Mouse (Mus musculus) neural tube, embryonic 11.5 days (tissue): ENCODE measurements around the gene Clmp. TPM values are rescaled to one million over a fixed set of nuclear protein-coding genes. Genes with fewer than 3 reads are reported as not detected.

Experiments used
- ATAC-seq: fragments of 200-750 bp; cut with Nextera tagmentation; 2 replicates; pipeline ENCODE4 v1.8.0; 2017; ENCODE audit warnings: moderate number of reproducible peaks, mild to moderate bottlenecking, moderate TSS enrichment, moderate library complexity; ENCODE audit not compliant: insufficient read depth, low FRiP score, low TSS enrichment
- DNase-seq: peaks from one replicate; pipeline ENCODE4 v3.0.0-alpha.2; 2015; ENCODE audit warnings: low spot score
- H3K27ac ChIP-seq: fragments of 300-500 bp; sonication (generic); 2 replicates; pipeline ENCODE4 v1.5.1; 2014; ENCODE audit warnings: low read depth, mild to moderate bottlenecking, low read length
- H3K27me3 ChIP-seq: fragments of 300-500 bp; sonication (generic); 2 replicates; pipeline ENCODE4 v1.6.1; 2014; ENCODE audit warnings: mild to moderate bottlenecking, low read length, mixed read lengths; ENCODE audit not compliant: control insufficient read depth, insufficient read depth
- H3K36me3 ChIP-seq: fragments of 300-500 bp; sonication (generic); 2 replicates; pipeline ENCODE4 v1.6.1; 2014; ENCODE audit warnings: mild to moderate bottlenecking, low read length, moderate library complexity, mixed read lengths; ENCODE audit not compliant: control insufficient read depth, insufficient read depth
- H3K4me1 ChIP-seq: fragments of 300-500 bp; sonication (generic); 2 replicates; pipeline ENCODE4 v1.6.1; 2014; ENCODE audit warnings: low read length, mixed read lengths; ENCODE audit not compliant: control insufficient read depth, insufficient read depth
- H3K4me2 ChIP-seq: fragments of 300-500 bp; sonication (generic); 2 replicates; pipeline ENCODE4 v1.6.1; 2014; ENCODE audit warnings: low read depth, mild to moderate bottlenecking, moderate library complexity
- H3K4me3 ChIP-seq: fragments of 300-500 bp; sonication (generic); 2 replicates; pipeline ENCODE4 v1.5.1; 2014; ENCODE audit warnings: low read depth, low read length
- H3K9ac ChIP-seq: fragments of 300-500 bp; sonication (generic); 2 replicates; pipeline ENCODE4 v1.6.1; 2014; ENCODE audit warnings: mild to moderate bottlenecking, low read length
- H3K9me3 ChIP-seq: fragments of 300-500 bp; sonication (generic); 2 replicates; pipeline ENCODE4 v1.6.1; 2016; ENCODE audit warnings: low read length; ENCODE audit not compliant: control insufficient read depth
- WGBS: fragments of 180-500 bp; shearing (Covaris S2); extraction: QIAGEN DNeasy Blood & Tissue Kit; methylation state at CpG from one replicate; pipeline ENCODE4 v1.1.7; 2014; 5-methylcytosine and 5-hydroxymethylcytosine counted together
- polyA plus RNA-seq: library from polyadenylated mRNA; unstranded; fragments of >200 nt; fragmentation: Nextera tagmentation; extraction: Ambion mirVana; gene quantifications from 2 replicates; pipeline ENCODE4 v1.2.1, GENCODE M21; 2014

The Clmp gene
- polyA plus RNA-seq, 1 experiment from 2014 or later, result 46.9 TPM

DNA sequence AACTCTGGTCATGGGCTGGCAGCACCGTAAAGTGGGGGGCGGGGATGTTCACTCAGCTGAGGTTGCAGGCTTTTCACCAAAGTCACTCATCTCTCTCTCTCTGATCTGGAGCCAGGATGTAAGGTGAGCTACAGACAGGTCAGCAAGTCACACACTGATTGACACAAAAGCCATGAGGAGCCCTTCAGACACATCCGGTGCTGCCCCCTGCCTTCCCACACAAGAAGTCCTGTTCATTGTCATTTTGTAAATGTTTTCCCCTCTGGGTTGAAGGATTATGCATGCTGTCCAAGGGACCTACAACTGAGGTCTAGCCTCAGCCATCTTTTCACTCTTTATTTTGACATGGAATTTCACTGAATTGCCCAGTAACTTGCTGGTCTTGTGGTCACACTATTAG, 66.0 kb downstream of the Clmp start:
- no peaks in the 10 kb centered on the region for H3K27me3 ChIP-seq
- WGBS, result 51% methylated on average over 3 of the region's 3 CpGs
- no peak overlapping the region for H3K4me3 ChIP-seq
- no peak for DNase-seq
- no peaks in the 10 kb centered on the region; the same call in 1 of the 2 replicates for H3K4me1 ChIP-seq
- no peak overlapping the region for H3K9ac ChIP-seq
- no peak overlapping the region for H3K4me2 ChIP-seq
- ATAC-seq, result no peak
- H3K36me3 ChIP-seq, result no peaks in the 10 kb centered on the region
- H3K9me3 ChIP-seq, result no peaks in the 10 kb centered on the region
- H3K27ac ChIP-seq, result no peak overlapping the region

DNA sequence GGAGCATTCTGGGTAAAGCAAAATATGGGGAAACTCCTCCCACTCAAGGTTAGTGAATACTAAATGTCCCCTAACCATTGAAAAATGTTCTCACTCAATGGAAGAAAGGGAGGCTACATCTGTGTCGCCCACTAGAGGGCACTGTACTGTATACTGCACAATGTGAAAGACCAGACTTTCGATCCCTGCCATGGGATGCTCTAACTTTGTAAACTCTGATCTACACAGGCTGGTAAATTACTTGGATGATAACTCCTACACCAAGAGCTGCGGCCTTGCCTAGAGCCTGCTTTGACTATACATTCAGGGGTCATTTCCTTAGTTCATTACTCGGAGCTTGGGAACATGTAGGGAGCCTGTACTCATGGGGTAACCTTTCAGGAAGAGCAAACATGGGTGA, 70.6 kb downstream of the Clmp start:
- Histone ChIP-seq H3K9me3 (no peaks in the 10 kb centered on the region), H3K9ac (no peak overlapping the region), H3K36me3 (no peaks in the 10 kb centered on the region), H3K4me3 (no peak overlapping the region), H3K27ac (0 out of 2 replicates have a peak overlapping the region, but pooled peaks have one; percentile 62), H3K27me3 (no peaks in the 10 kb centered on the region), H3K4me2 (no peak overlapping the region), H3K4me1 (peaks cover 9% of the 10 kb centered on the region)
- DNase-seq, result peak; percentile 74
- no peak for ATAC-seq
- 23% methylated on average over 4 of the region's 4 CpGs for WGBS

DNA sequence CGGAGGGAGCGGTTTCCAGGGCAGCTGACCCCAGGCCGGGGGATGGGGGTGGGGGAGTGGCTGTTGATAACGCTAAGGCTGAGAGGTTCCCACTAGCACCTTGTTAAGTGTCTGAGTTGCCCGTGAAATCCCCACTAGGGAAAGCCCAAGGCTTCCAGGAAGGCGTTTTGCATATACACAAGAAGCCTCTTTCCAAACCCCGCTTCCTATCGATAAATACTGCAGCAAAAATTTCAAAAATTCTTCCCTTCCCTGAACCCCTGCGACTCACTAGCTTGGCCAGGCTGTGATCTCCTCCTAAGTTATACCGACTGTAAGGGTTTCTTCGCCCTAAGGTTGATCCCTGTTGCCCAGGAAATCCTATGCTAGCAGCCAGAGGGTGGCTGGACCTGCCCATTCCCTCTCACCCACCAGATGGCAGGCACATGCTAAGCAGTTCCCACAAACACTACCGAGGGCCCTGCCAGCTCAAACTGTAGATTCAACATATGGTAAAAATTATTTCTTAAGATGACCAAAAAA, 71.4 kb downstream of the Clmp start:
- H3K4me3 ChIP-seq, result peak overlapping the region; percentile 16; the same call in 1 of the 2 replicates
- H3K9me3 ChIP-seq, result no peaks in the 10 kb centered on the region
- H3K36me3 ChIP-seq, result no peaks in the 10 kb centered on the region
- H3K27ac ChIP-seq, result 0 out of 2 replicates have a peak overlapping the region, but pooled peaks have one; percentile 62
- DNase-seq, result peak; percentile 73
- ATAC-seq, result peak; percentile 80; the same call in 1 of the 2 replicates
- peaks cover 9% of the 10 kb centered on the region for H3K4me1 ChIP-seq
- WGBS, result 23% methylated on average over 12 of the region's 12 CpGs
- H3K27me3 ChIP-seq, result no peaks in the 10 kb centered on the region
- peak overlapping the region; percentile 37; the same call in 1 of the 2 replicates for H3K9ac ChIP-seq
- H3K4me2 ChIP-seq, result peak overlapping the region; percentile 46

DNA sequence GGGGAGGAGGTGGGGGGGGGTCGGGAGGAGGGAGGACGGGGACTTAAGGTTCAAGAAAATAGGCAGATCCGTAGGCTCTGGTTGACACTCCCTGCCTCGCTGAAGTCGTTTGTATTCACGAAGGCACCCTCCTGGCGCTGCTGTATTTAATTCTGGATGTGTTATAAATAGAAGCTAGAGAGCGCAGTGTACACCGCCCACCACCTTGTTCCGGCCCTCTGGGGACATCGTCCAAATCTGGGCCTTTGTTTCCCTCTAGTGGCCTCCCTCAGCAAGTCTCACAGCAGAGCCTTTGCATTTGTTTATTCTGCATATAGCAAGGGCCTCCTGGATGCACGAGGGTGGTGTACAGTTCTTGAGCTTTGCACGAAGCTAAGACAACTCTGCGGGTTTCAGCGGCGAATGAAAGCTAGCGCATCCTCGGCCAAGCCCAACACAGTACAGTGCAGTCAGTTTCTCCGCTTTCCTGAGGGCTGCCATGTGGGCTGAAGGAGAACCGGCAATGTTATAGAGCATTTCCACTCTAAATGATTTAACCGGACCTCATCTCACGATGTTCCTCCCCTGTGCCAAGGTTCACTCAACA, 72.0 kb downstream of the Clmp start:
- Histone ChIP-seq H3K4me1 (peaks cover 9% of the 10 kb centered on the region), H3K27ac (peak overlapping the region; percentile 9; the same call in 1 of the 2 replicates), H3K4me3 (peak overlapping the region; percentile 16; the same call in 1 of the 2 replicates), H3K36me3 (no peaks in the 10 kb centered on the region), H3K4me2 (peak overlapping the region; percentile 46), H3K9ac (peak overlapping the region; percentile 35), H3K27me3 (no peaks in the 10 kb centered on the region), H3K9me3 (no peaks in the 10 kb centered on the region)
- 10% methylated on average over 22 of the region's 22 CpGs for WGBS
- ATAC-seq (peak; percentile 86), DNase-seq (peak; percentile 82)

DNA sequence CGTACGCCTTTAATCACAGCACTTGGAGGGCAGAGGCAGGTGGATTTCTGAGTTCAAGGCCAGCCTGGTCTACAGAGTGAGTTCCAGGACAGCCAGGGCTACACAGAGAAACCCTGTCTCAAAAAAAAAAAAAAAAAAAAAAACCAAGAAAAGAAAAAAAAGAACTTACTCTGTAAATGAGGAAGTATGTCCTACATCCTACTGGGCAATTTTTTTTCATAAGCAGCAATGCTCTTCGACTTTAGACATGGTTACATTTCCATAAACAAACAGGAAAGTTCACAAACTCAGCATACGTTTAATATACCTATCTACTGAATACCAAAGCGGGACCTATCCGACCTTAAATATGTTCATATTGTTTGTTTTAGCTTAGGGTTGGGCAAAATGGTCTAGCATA, 76.6 kb downstream of the Clmp start:
- H3K4me1 ChIP-seq, result peaks cover 4% of the 10 kb centered on the region
- no peaks in the 10 kb centered on the region; the same call in 1 of the 2 replicates for H3K36me3 ChIP-seq
- ATAC-seq, result no peak
- no peaks in the 10 kb centered on the region for H3K27me3 ChIP-seq
- no peak for DNase-seq
- H3K4me2 ChIP-seq, result no peak overlapping the region
- no peaks in the 10 kb centered on the region for H3K9me3 ChIP-seq
- no peak overlapping the region for H3K4me3 ChIP-seq
- no peak overlapping the region for H3K9ac ChIP-seq
- H3K27ac ChIP-seq, result no peak overlapping the region
- 88% methylated on average over 6 of the region's 6 CpGs for WGBS

DNA sequence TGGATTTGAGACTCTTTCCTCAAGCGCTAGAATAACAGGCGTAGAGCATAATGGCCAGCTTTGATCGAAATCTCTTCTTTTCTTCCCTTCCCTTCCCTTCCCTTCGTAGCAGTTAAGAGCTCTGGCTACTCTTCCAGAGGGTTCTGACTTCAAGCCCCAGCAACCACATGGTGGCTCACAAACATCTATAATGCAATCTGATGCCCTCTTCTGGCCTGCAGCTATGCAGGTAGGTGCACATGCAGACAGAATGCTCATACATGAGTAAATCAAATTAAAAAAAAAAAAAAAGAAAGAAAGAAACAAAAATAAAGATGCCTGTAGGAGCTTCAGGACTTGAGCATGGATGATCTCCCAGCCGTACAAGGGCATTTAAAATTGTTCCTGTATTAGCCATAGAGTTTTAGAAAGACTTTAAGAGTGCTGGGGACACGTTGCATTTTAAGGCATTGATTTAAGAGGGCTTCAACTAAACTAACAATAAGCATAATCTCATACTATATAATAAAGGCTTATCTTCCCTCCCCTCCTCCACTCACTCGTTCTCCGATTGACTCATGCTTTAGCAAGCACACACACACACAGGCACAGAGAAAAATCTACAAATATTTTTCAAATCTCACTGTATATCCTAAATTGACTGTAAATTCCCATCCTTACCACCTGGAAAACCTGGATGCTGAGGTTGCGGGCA, 79.3 kb downstream of the Clmp start:
- Histone ChIP-seq H3K27me3 (no peaks in the 10 kb centered on the region), H3K4me1 (no peaks in the 10 kb centered on the region), H3K9ac (no peak overlapping the region), H3K27ac (no peak overlapping the region), H3K36me3 (no peaks in the 10 kb centered on the region; the same call in 1 of the 2 replicates), H3K4me2 (no peak overlapping the region), H3K4me3 (no peak overlapping the region), H3K9me3 (no peaks in the 10 kb centered on the region)
- ATAC-seq (no peak), DNase-seq (no peak)
- 91% methylated on average over 8 of the region's 9 CpGs for WGBS

DNA sequence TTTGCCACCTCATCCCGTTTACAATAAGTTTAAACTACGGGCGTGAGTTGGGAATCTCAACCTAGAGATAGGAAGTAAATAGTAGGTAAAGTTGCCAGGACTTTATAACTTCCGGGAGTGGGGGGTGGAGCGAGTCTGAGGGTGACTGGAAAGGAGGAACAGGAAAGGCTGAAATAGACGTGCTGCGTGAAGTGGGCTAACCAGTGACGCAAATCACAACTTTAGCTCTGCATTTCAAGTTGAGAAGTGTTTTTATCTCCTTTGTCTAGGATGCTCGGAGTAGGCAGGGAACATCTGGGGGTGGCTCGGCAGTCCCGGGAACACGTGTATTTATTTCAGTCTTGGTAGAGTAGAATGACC, 79.8 kb downstream of the Clmp start:
- no peaks in the 10 kb centered on the region; the same call in 1 of the 2 replicates for H3K36me3 ChIP-seq
- no peaks in the 10 kb centered on the region for H3K9me3 ChIP-seq
- H3K4me2 ChIP-seq, result no peak overlapping the region
- WGBS, result 79% methylated on average over 12 of the region's 12 CpGs
- ATAC-seq (no peak), DNase-seq (no peak)
- H3K4me3 ChIP-seq, result no peak overlapping the region
- H3K27ac ChIP-seq, result no peak overlapping the region
- no peak overlapping the region for H3K9ac ChIP-seq
- H3K27me3 ChIP-seq, result no peaks in the 10 kb centered on the region
- H3K4me1 ChIP-seq, result no peaks in the 10 kb centered on the region

DNA sequence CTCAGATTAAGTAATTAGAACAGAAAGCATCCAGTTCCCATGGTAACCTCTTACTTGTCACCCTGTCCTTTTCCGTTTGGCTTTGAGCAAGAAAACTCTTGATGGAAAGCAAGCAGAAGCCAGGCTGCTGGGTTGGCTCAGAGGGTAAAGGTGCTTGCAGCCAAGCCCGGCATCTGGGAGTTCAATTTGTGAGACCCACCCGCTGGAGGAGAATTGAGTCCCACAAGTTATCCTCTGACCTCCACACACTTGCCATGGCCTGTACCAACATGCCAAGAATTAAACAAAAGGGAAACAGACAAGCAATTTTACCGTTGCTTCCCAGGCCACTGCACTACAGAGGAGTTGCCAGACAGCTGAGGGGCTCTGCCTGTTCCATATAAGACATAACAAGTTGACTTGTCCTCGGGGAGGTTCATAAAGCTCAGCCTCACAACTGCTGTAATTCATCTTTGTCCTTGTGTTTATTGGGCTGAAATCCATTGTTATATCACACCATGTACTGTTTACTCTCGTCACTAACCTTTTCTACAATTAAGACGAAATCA, 80.4 kb downstream of the Clmp start:
- Histone ChIP-seq H3K9me3 (no peaks in the 10 kb centered on the region), H3K4me3 (no peak overlapping the region), H3K27ac (no peak overlapping the region), H3K36me3 (no peaks in the 10 kb centered on the region; the same call in 1 of the 2 replicates), H3K9ac (no peak overlapping the region), H3K27me3 (no peaks in the 10 kb centered on the region), H3K4me2 (no peak overlapping the region), H3K4me1 (no peaks in the 10 kb centered on the region)
- ATAC-seq (no peak), DNase-seq (no peak)
- WGBS, result 83% methylated on average over 7 of the region's 7 CpGs
